Mouse (Mus musculus): Measurements from ENCODE around the gene Gng8.

DNA sequence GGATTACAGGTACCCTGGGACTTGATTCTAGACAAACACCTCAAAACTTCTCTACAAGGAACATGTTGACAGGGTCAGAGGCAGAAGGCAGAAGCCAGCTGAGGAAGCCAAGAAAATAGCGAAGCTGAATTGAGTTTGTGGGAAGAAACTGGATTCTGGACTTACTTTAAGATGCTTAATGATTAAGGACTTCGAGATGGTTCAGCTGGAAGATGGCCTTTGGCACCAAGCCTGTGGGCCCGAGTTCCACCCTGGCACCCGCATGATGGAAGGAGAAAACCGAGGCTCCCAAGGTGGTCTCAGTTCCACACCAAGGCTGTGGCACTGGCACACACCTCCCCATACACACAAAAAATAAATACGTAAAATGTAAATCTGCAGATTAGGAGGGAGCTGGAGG is 1.1 kb upstream of the Gng8 start:
- TF ChIP-seq CTCF (IDR thresholded peaks at IDR 0.05; ENCODE audit: control insufficient read depth, insufficient read depth, insufficient replicate concordance, low read depth, low read length) = no peak
- no peak for TF ChIP-seq POLR2A (IDR thresholded peaks at IDR 0.05; ENCODE audit: control insufficient read depth, low read depth, low read length)

Measured in testis, adult 2 months (tissue).